Mouse (Mus musculus) midbrain, embryonic 16.5 days (tissue): ENCODE data around the gene Scml4. TPM values are rescaled to one million over a fixed set of nuclear protein-coding genes. Genes with fewer than 3 reads are reported as not detected.
A peak's percentile ranks its signal among the peaks of the same experiment; 100 is the strongest.

Experiments used
- ATAC-seq: fragments of 200-750 bp; cut with Nextera tagmentation; 2 replicates; pipeline ENCODE4 v1.8.0; 2017; ENCODE audit warnings: moderate TSS enrichment
- H3K27ac ChIP-seq: fragments of 300-500 bp; sonication (generic); 2 replicates; pipeline ENCODE4 v1.5.1; 2014; ENCODE audit warnings: mild to moderate bottlenecking, low read length, mixed read lengths
- H3K27me3 ChIP-seq: fragments of 300-500 bp; sonication (generic); 2 replicates; pipeline ENCODE4 v1.6.1; 2014; ENCODE audit warnings: low read depth, low read length, mixed read lengths; ENCODE audit not compliant: control insufficient read depth, insufficient read depth
- H3K36me3 ChIP-seq: fragments of 300-500 bp; sonication (generic); 2 replicates; pipeline ENCODE4 v1.6.1; 2014; ENCODE audit warnings: mild to moderate bottlenecking, low read length, moderate library complexity, mixed read lengths; ENCODE audit not compliant: control insufficient read depth, insufficient read depth
- H3K4me1 ChIP-seq: fragments of 300-500 bp; sonication (generic); 2 replicates; pipeline ENCODE4 v1.6.1; 2014; ENCODE audit warnings: mild to moderate bottlenecking, low read length, mixed read lengths; ENCODE audit not compliant: control insufficient read depth, insufficient read depth
- H3K4me2 ChIP-seq: fragments of 300-500 bp; sonication (generic); 2 replicates; pipeline ENCODE4 v1.6.1; 2014; ENCODE audit warnings: mild to moderate bottlenecking, low read length, mixed read lengths
- H3K4me3 ChIP-seq: fragments of 300-500 bp; sonication (generic); 2 replicates; pipeline ENCODE4 v1.5.1; 2014; ENCODE audit warnings: low read depth, mild to moderate bottlenecking, low read length, moderate library complexity, mixed read lengths
- H3K9ac ChIP-seq: fragments of 300-500 bp; sonication (generic); 2 replicates; pipeline ENCODE4 v1.6.1; 2014; ENCODE audit warnings: low read depth, low read length, mixed read lengths
- H3K9me3 ChIP-seq: fragments of 300-500 bp; sonication (generic); replicated peaks from 2 replicates; pipeline ENCODE4 v1.6.1; 2014; ENCODE audit warnings: mild to moderate bottlenecking, low read length, mixed read lengths; ENCODE audit not compliant: control insufficient read depth, poor library complexity, severe bottlenecking
- WGBS: fragments of 180-500 bp; shearing (Covaris S2); extraction: QIAGEN DNeasy Blood & Tissue Kit; methylation state at CpG from one replicate; pipeline ENCODE4 v1.1.7; 2014; 5-methylcytosine and 5-hydroxymethylcytosine counted together
- polyA plus RNA-seq: library from polyadenylated mRNA; unstranded; fragments of >200 nt; fragmentation: Nextera tagmentation; extraction: Ambion mirVana; gene quantifications from 2 replicates; pipeline ENCODE4 v1.2.1, GENCODE M21; 2015

Gene Scml4
- polyA plus RNA-seq, 1 experiment from 2014 or later = 19.5 TPM

DNA sequence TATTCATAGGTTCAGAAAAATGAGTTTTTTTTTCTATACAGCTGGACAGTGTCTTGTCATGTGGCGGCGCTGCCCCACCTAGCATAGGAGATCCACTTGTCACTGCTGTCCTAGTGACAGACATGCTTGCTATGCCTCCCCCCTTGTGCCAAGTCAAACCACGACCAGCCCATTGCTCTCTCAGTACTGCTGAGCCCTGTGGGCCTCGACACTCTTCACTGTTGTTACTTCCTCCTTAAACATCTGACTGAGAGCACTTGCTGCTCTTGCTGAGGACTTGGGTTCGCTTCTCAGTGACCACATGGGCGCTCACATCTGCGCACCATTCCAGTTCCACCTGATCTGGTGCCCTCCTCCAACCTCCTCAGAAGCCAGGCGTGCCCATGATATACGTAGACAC, 8.2 kb downstream of the Scml4 start:
- ATAC-seq = no peak
- H3K9ac ChIP-seq = no peak overlapping the region
- 93% methylated on average over 9 of the region's 9 CpGs for WGBS
- peaks cover 22% of the 10 kb centered on the region for H3K4me1 ChIP-seq
- no peaks in the 10 kb centered on the region for H3K9me3 ChIP-seq
- no peak overlapping the region for H3K4me3 ChIP-seq
- no peaks in the 10 kb centered on the region for H3K36me3 ChIP-seq
- no peak overlapping the region for H3K4me2 ChIP-seq
- no peaks in the 10 kb centered on the region for H3K27me3 ChIP-seq
- H3K27ac ChIP-seq = no peak overlapping the region

DNA sequence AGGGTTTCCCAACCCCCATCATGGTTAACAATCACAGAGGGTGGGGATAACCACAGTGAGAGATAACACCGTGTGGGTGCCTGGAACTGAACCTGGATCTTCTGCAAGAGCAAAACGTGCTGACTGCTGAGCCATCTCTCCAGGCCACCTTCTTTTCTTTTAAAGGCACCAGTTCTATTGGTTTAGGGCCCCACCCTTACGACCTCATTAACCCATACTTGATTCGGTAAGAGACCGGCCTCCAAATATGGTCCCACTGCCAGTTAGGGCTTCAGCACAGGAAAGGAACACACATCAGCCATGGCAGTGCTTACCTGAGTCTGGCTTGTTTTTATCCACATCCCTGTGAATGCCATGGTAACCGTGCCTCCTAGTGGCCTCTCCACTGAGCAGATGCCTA, 9.3 kb downstream of the Scml4 start:
- Histone ChIP-seq H3K27ac (no peak overlapping the region), H3K9ac (no peak overlapping the region), H3K27me3 (no peaks in the 10 kb centered on the region), H3K9me3 (no peaks in the 10 kb centered on the region), H3K4me1 (peaks cover 15% of the 10 kb centered on the region), H3K4me2 (no peak overlapping the region), H3K36me3 (no peaks in the 10 kb centered on the region), H3K4me3 (no peak overlapping the region)
- 84% methylated on average over 6 of the region's 6 CpGs for WGBS
- ATAC-seq = no peak

DNA sequence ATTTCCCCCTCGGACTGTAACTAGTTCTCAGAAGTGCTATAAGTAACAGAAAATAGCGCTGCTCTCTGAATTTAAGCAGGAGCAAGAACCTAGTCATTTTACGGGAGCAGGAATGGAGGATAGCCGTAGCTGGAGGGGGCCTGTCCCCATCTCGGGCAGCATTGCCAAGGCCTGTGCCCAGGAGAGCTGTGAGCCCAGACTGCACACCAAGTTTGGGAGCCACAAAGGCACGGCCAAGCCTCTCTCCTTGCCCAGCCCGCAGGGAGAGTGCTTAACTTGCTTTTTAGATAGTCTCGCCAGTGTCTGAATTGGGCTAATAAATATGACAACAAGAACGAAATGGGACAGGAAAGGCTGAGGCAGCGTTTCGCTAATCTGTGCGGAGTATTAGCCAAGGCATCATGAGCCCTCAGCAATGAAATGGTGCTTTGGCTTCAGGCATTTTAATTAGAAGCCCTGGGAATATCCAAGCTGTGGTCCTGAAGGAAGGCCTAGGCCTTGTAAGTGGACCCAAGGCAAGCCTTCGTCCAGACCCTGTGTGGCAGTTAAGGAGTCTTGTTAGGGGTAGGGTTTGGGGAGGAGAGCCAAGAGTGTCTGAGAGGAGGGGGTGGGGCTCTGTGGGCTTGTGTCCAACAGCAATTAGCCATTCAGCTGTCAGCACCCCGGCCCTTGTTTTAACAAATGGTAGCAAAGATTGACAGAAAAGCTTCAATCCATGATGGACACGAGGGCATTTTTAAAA, 12.3 kb downstream of the Scml4 start:
- Histone ChIP-seq H3K36me3 (no peaks in the 10 kb centered on the region), H3K4me3 (no peak overlapping the region), H3K4me2 (no peak overlapping the region), H3K9me3 (no peaks in the 10 kb centered on the region), H3K9ac (no peak overlapping the region), H3K27ac (no peak overlapping the region), H3K27me3 (no peaks in the 10 kb centered on the region), H3K4me1 (peaks cover 6% of the 10 kb centered on the region; the same call in 1 of the 2 replicates)
- peak; percentile 57 for ATAC-seq
- 56% methylated on average over 15 of the region's 15 CpGs for WGBS

DNA sequence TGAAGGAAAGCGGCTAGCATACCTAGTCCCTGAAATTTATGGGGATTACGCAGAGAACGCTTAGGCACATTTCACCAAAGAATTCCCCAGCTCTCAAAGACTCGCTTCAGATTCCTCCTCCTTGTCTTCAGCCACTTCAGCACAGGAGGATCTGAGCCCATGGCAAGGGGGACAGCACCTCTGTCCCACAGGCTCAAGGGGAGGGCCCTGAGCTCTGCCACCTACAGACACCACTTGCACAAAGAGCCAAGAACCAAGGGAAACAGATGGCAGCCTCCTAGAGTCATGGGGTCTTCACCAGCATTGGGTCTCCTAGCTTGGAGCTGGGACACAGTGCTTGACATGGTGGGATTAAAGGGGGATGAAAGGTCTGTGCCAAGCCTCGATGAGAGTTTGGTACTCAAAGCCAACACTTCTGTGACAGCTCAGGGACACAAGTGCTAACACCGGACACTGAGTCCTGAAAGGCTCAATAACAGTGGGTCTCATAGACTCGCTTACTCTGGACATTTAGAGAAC, 13.0 kb downstream of the Scml4 start:
- ATAC-seq = peak; percentile 26; the same call in 1 of the 2 replicates
- Histone ChIP-seq H3K4me2 (no peak overlapping the region), H3K27me3 (no peaks in the 10 kb centered on the region), H3K4me3 (no peak overlapping the region), H3K4me1 (peaks cover 6% of the 10 kb centered on the region; the same call in 1 of the 2 replicates), H3K27ac (no peak overlapping the region; the same call in 1 of the 2 replicates), H3K9ac (no peak overlapping the region), H3K36me3 (no peaks in the 10 kb centered on the region), H3K9me3 (no peaks in the 10 kb centered on the region)
- WGBS = 78% methylated on average over 7 of the region's 7 CpGs

DNA sequence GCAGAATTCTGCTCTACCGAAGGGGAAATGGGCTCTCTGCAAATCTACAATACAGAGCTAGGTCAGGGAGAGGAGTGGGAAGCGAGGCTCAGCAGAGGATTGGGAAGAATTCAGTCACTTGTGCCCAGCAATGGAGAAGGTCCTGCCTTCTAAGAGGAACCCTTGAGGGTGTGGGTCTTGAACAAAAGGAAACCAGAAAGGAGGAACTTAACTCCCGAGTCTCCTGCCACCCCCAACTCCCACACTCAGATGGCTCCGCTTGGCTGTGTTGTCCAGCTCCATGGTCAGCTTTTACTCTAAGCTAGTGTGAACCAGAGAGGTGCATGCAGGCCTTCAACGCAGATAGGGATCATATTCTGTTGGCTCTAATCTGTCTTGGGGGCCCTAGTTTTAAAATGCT, 16.0 kb downstream of the Scml4 start:
- H3K9me3 ChIP-seq = no peaks in the 10 kb centered on the region
- WGBS = 71% methylated on average over 5 of the region's 5 CpGs
- H3K4me2 ChIP-seq = no peak overlapping the region
- H3K27ac ChIP-seq = no peak overlapping the region
- no peak overlapping the region for H3K4me3 ChIP-seq
- H3K36me3 ChIP-seq = no peaks in the 10 kb centered on the region
- peaks cover 6% of the 10 kb centered on the region; the same call in 1 of the 2 replicates for H3K4me1 ChIP-seq
- ATAC-seq = no peak
- H3K27me3 ChIP-seq = no peaks in the 10 kb centered on the region
- H3K9ac ChIP-seq = no peak overlapping the region

DNA sequence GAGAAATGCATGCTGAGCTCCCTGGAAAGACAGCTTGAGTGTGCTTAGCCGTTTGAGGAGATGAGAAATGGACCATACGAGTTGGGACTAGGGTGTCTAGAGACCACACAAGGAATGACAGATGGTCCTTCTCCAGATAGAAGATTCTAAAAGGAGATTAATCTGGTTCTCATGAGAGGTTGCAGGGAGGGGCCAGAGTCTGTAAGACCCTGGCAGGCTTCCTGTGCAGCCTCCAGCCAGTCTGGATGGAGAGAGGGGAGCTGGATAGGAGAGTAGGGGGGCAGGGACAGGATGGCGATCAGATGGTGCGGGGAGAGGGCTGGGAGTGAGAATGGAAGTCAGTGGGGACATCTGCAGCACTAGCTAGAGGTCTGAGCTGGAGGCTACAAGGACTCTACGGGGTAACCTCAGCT, 19.1 kb downstream of the Scml4 start:
- Histone ChIP-seq H3K27me3 (no peaks in the 10 kb centered on the region), H3K27ac (no peak overlapping the region), H3K4me3 (no peak overlapping the region), H3K9ac (no peak overlapping the region), H3K9me3 (no peaks in the 10 kb centered on the region), H3K4me2 (no peak overlapping the region), H3K4me1 (peaks cover 2% of the 10 kb centered on the region; the same call in 1 of the 2 replicates), H3K36me3 (no peaks in the 10 kb centered on the region)
- 65% methylated on average over 5 of the region's 5 CpGs for WGBS
- no peak for ATAC-seq

DNA sequence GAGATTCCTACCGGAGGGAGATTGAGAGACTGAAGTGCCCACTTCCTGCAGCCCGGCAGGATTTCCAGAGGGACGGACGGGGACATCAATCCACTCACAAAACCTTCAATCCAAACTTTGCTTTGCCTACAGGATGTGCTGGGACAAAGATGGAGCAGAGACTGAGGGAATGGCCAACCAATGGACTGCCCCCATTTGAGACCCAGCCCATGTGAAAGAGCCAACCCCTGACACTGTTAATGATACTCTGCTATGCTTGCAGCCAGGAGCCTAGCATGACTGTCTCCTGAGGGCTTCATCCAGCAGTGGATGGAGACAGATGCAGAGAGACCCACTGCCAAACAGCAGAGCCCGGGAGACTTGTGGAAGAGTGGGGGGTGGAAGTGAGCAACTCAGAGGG, 19.5 kb downstream of the Scml4 start:
- 88% methylated on average over 5 of the region's 5 CpGs for WGBS
- no peak for ATAC-seq
- H3K9me3 ChIP-seq = no peaks in the 10 kb centered on the region
- no peak overlapping the region for H3K4me3 ChIP-seq
- no peak overlapping the region for H3K27ac ChIP-seq
- H3K9ac ChIP-seq = no peak overlapping the region
- no peaks in the 10 kb centered on the region for H3K27me3 ChIP-seq
- H3K36me3 ChIP-seq = no peaks in the 10 kb centered on the region; the same call in 1 of the 2 replicates
- no peak overlapping the region for H3K4me2 ChIP-seq
- H3K4me1 ChIP-seq = peaks cover 2% of the 10 kb centered on the region; the same call in 1 of the 2 replicates

DNA sequence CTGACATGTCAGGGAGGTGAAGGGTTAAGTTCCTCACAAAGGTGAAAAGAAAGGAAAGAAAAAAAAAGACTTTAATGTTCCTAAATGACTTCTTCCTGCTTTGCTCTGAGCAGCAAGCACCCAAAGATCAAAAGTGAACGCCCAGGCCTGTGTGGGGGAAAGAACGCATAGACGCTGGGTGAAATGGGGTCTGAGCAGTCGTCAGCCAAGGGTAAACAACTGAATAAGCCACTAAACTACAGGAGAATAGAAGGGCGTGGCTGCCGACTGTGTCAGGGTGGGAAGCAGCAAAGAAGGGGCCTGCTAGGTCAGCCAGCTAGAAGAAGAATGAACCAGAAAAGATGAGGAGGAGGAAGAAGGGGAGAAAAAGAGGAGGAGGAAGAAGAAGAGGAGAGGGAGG, 26.9 kb downstream of the Scml4 start:
- no peaks in the 10 kb centered on the region for H3K4me1 ChIP-seq
- no peak overlapping the region for H3K27ac ChIP-seq
- no peaks in the 10 kb centered on the region; the same call in 1 of the 2 replicates for H3K36me3 ChIP-seq
- 15% methylated on average over 6 of the region's 6 CpGs for WGBS
- no peak overlapping the region for H3K4me2 ChIP-seq
- no peak for ATAC-seq
- H3K9me3 ChIP-seq = no peaks in the 10 kb centered on the region; the same call in 1 of the 2 replicates
- no peaks in the 10 kb centered on the region for H3K27me3 ChIP-seq
- no peak overlapping the region for H3K9ac ChIP-seq
- no peak overlapping the region for H3K4me3 ChIP-seq

DNA sequence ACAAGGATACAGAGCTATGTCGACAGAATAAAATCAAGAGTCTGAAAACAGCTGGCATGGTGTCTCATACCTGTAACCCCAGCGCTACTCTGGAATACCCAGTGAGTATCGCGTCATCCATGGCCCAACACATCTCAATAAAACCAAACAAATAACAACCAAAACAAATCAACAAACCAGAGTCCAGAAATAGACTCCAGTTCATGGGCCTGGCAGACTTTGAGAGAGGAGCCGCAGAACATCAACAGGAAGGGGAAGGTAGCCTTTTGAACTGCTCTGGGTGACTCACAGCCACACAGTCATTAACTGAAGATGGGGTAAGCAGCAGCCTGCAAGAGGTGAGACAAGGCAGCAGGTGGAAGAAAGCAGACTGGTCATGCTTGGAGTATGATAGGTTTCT, 28.1 kb downstream of the Scml4 start:
- WGBS = 87% methylated on average over 5 of the region's 5 CpGs
- Histone ChIP-seq H3K36me3 (no peaks in the 10 kb centered on the region; the same call in 1 of the 2 replicates), H3K9ac (no peak overlapping the region), H3K27me3 (no peaks in the 10 kb centered on the region), H3K4me2 (no peak overlapping the region), H3K27ac (no peak overlapping the region), H3K9me3 (no peaks in the 10 kb centered on the region; the same call in 1 of the 2 replicates), H3K4me1 (no peaks in the 10 kb centered on the region), H3K4me3 (no peak overlapping the region)
- no peak for ATAC-seq
